Mouse (Mus musculus): ENCODE data around the gene Cabp1. TPM values are rescaled to one million over a fixed set of nuclear protein-coding genes. Genes with fewer than 3 reads are reported as not detected.

Cabp1 gene
- total and polyA plus RNA-seq, 2 experiments from 2014 or later: 12.6 to 28.1 TPM

GRCm38 (mm10) chr5:115234519-115234918 is 40.3 kb upstream of the Cabp1 start:
- no peak for DNase-seq
- H3K4me2 ChIP-seq (ENCODE audit: low read depth): no peak overlapping the region
- 40% methylated on average over 6 of the region's 6 CpGs for WGBS

GRCm38 (mm10) chr5:115233031-115233780 is 39.0 kb upstream of the Cabp1 start:
- 92% methylated on average over 14 of the region's 14 CpGs for WGBS
- TF ChIP-seq CTCF (IDR thresholded peaks at IDR 0.05; ENCODE audit: low read depth): no peak

More at GRCm38 (mm10) chr5:115234519-115234918, 40.3 kb upstream of the Cabp1 start:
- Histone ChIP-seq H3K9me3 (ENCODE audit: low read length) (no peaks in the 10 kb centered on the region), H3K4me1 (ENCODE audit: insufficient read depth) (no peaks in the 10 kb centered on the region), H3K4me3 (ENCODE audit: low read depth, low read length) (no peak overlapping the region), H3K27ac (ENCODE audit: low read depth, low read length) (no peak overlapping the region), H3K27me3 (ENCODE audit: insufficient read depth, low read length) (no peaks in the 10 kb centered on the region), H3K36me3 (ENCODE audit: insufficient read depth) (0 out of 2 replicates have a peak, but pooled peaks cover under 1% of the 10 kb centered on the region), H3K9ac (no peak overlapping the region)
- ATAC-seq: no peak
- TF ChIP-seq CTCF (IDR thresholded peaks at IDR 0.05; ENCODE audit: low read depth): no peak

GRCm38 (mm10) chr5:115232516-115232915 is 38.3 kb upstream of the Cabp1 start:
- no peaks in the 10 kb centered on the region for H3K36me3 ChIP-seq (ENCODE audit: insufficient read depth)
- DNase-seq (no peak), ATAC-seq (no peak)
- no peaks in the 10 kb centered on the region for H3K4me1 ChIP-seq (ENCODE audit: insufficient read depth)
- no peak overlapping the region for H3K27ac ChIP-seq (ENCODE audit: low read depth, low read length)
- no peaks in the 10 kb centered on the region for H3K9me3 ChIP-seq (ENCODE audit: low read length)
- H3K4me3 ChIP-seq (ENCODE audit: low read depth, low read length): no peak overlapping the region
- no peak overlapping the region for H3K9ac ChIP-seq
- 77% methylated on average over 6 of the region's 6 CpGs for WGBS
- H3K27me3 ChIP-seq (ENCODE audit: insufficient read depth, low read length): no peaks in the 10 kb centered on the region
- H3K4me2 ChIP-seq (ENCODE audit: low read depth): no peak overlapping the region
- no peak for TF ChIP-seq CTCF (IDR thresholded peaks at IDR 0.05; ENCODE audit: low read depth)

More at GRCm38 (mm10) chr5:115233031-115233780, 39.0 kb upstream of the Cabp1 start:
- H3K4me3 ChIP-seq (ENCODE audit: low read depth, low read length): no peak overlapping the region
- ATAC-seq: no peak
- DNase-seq: no peak
- H3K27ac ChIP-seq (ENCODE audit: low read depth, low read length): no peak overlapping the region
- H3K36me3 ChIP-seq (ENCODE audit: insufficient read depth): no peaks in the 10 kb centered on the region
- no peaks in the 10 kb centered on the region for H3K9me3 ChIP-seq (ENCODE audit: low read length)
- no peaks in the 10 kb centered on the region for H3K27me3 ChIP-seq (ENCODE audit: insufficient read depth, low read length)
- H3K4me2 ChIP-seq (ENCODE audit: low read depth): no peak overlapping the region
- H3K9ac ChIP-seq: no peak overlapping the region
- no peaks in the 10 kb centered on the region for H3K4me1 ChIP-seq (ENCODE audit: insufficient read depth)

- no peak for TF ChIP-seq CTCF (IDR thresholded peaks at IDR 0.05; ENCODE audit: low read depth)
- Histone ChIP-seq H3K9me3 (ENCODE audit: low read length) (no peaks in the 10 kb centered on the region), H3K27ac (ENCODE audit: low read depth, low read length) (no peak overlapping the region), H3K36me3 (ENCODE audit: insufficient read depth) (no peaks in the 10 kb centered on the region), H3K4me3 (ENCODE audit: low read depth, low read length) (no peak overlapping the region), H3K27me3 (ENCODE audit: insufficient read depth, low read length) (no peaks in the 10 kb centered on the region), H3K9ac (no peak overlapping the region), H3K4me1 (ENCODE audit: insufficient read depth) (no peaks in the 10 kb centered on the region), H3K4me2 (ENCODE audit: low read depth) (no peak overlapping the region)
- WGBS: 39% methylated on average over 16 of the region's 16 CpGs
- DNase-seq (no peak), ATAC-seq (no peak)
These were observed 37.5 kb upstream of the Cabp1 start for GRCm38 (mm10) chr5:115231552-115232120.

GRCm38 (mm10) chr5:115230830-115231551 is 36.8 kb upstream of the Cabp1 start:
- H3K4me3 ChIP-seq (ENCODE audit: low read depth, low read length): no peak overlapping the region
- no peaks in the 10 kb centered on the region for H3K4me1 ChIP-seq (ENCODE audit: insufficient read depth)
- no peak overlapping the region for H3K4me2 ChIP-seq (ENCODE audit: low read depth)
- H3K36me3 ChIP-seq (ENCODE audit: insufficient read depth): no peaks in the 10 kb centered on the region
- H3K9me3 ChIP-seq (ENCODE audit: low read length): no peaks in the 10 kb centered on the region
- no peak overlapping the region for H3K27ac ChIP-seq (ENCODE audit: low read depth, low read length)
- TF ChIP-seq CTCF (IDR thresholded peaks at IDR 0.05; ENCODE audit: low read depth): no peak
- 54% methylated on average over 15 of the region's 15 CpGs for WGBS
- no peaks in the 10 kb centered on the region for H3K27me3 ChIP-seq (ENCODE audit: insufficient read depth, low read length)
- no peak overlapping the region for H3K9ac ChIP-seq
- DNase-seq (no peak), ATAC-seq (no peak)

GRCm38 (mm10) chr5:115222485-115222884 is 28.3 kb upstream of the Cabp1 start:
- Histone ChIP-seq H3K4me1 (ENCODE audit: insufficient read depth) (no peaks in the 10 kb centered on the region), H3K4me2 (ENCODE audit: low read depth) (no peak overlapping the region), H3K27ac (ENCODE audit: low read depth, low read length) (no peak overlapping the region), H3K36me3 (ENCODE audit: insufficient read depth) (no peaks in the 10 kb centered on the region), H3K9ac (no peak overlapping the region), H3K9me3 (ENCODE audit: low read length) (no peaks in the 10 kb centered on the region), H3K27me3 (ENCODE audit: insufficient read depth, low read length) (no peaks in the 10 kb centered on the region), H3K4me3 (ENCODE audit: low read depth, low read length) (no peak overlapping the region)
- ATAC-seq (no peak), DNase-seq (no peak)
- 68% methylated on average over 3 of the region's 3 CpGs for WGBS
- 0 out of 2 replicates have a peak, but pooled peaks have one; percentile 28 for TF ChIP-seq CTCF (IDR thresholded peaks at IDR 0.05; ENCODE audit: low read depth)
